Mouse (Mus musculus) monocyte, adult 5-6 weeks (primary cell): ENCODE measurements around the gene Gpr4. TPM values are rescaled to one million over a fixed set of nuclear protein-coding genes. Genes with fewer than 3 reads are reported as not detected.
A peak's percentile ranks its signal among the peaks of the same experiment; 100 is the strongest.

Experiments
- ATAC-seq: fragments of 153-309, 156-312 bp; replicated peaks from 2 replicates; pipeline ENCODE4 v1.8.0; 2017; ENCODE audit warnings: mild to moderate bottlenecking; ENCODE audit not compliant: low TSS enrichment, insufficient number of reproducible peaks, severe bottlenecking, poor library complexity, low FRiP score
- total RNA-seq: library from RNA; stranded (forward); fragments of 200-1000, 200-491, 200-594 nt; gene quantifications from 3 replicates; pipeline ENCODE4 v1.2.3, GENCODE M21; 2017

Gpr4 gene
- total RNA-seq, 1 experiment from 2014 or later = not detected

DNA sequence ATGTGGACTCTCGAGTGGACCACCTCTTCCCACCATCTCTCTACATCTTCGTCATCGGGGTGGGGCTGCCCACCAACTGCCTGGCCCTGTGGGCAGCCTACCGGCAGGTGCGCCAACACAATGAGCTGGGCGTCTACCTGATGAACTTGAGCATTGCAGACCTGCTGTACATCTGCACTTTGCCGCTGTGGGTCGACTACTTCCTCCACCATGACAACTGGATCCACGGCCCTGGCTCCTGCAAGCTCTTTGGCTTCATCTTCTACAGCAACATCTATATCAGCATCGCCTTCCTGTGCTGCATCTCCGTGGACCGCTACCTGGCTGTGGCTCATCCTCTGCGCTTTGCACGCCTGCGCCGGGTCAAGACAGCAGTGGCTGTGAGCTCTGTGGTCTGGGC, 9.9 kb downstream of the Gpr4 start:
- no peak for ATAC-seq

DNA sequence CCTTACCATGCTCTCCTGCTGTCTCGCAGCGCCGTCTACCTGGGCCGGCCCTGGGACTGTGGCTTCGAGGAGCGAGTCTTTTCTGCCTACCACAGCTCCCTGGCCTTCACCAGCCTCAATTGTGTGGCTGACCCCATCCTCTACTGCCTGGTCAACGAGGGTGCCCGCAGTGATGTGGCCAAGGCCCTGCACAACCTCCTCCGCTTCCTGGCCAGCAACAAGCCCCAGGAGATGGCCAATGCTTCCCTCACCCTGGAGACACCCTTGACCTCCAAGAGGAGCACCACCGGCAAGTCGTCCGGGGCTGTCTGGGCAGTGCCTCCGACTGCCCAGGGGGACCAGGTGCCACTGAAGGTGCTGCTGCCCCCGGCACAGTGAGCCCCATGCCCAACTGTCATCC, 10.5 kb downstream of the Gpr4 start:
- ATAC-seq = no peak

DNA sequence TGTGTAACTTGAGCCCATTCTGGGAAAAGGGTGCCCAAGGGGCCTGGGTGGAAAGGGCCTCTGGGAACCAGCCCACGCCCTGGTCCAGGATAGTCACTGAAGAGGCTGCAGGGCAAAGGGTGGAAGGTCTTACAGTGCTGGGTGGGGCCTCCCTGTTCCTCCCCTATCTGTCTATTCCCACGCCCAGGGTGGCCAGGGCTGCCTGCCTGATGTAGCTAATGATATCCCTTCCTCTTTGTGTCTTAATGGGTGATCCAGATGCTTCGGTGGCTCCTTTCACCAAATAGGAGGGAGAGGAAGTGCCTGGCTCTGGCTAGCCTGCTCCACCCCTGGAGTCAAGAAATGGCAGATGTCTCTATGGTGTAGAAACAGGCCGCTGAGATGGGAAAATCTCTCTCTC, 12.6 kb downstream of the Gpr4 start:
- no peak for ATAC-seq

DNA sequence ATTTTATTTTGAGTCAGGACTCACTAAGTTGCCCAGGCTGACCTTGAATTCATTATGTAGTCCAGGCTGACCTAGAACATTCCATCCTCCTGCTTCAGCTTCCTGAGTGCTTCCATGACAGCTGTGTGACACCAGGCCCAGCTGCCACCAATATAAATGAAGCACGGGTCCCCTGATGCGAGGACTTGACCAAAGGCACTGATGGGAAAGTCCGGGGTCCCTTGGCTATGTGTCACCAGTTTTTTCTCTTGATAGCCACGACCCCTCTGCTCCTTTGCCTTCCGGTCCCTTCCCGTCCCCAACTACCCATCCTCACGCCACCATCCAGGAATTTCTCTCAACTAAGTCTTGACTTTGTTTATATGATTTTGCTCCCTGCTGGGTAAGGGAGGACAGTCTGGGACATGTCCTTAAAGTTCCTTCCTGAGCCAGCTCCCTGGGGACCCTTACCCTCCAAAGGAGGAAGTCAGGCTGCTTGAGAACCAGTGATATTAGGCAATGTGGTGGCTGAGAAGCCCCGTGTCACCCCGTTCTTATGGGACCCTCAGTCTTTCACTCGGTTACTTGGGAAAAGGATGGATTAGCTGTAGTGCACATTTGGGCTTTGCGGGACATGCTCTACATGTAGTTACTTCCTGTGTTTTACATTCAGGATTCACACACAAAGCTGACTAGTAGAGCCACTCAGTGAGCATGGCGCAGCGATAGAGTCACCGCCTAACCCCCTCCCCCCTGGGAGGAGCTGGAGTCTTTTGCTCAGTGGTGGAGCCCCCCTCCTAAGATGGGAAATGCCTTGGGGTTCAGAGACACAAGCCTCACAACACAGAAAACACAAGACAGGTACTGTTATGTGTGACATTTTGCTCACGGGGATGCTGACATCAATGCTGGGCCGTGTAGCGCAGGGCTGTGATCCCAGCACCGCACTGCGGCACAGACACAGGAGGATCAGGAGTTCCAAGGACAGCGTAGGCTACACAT, 14.8 kb downstream of the Gpr4 start:
- ATAC-seq = peak; percentile 6

DNA sequence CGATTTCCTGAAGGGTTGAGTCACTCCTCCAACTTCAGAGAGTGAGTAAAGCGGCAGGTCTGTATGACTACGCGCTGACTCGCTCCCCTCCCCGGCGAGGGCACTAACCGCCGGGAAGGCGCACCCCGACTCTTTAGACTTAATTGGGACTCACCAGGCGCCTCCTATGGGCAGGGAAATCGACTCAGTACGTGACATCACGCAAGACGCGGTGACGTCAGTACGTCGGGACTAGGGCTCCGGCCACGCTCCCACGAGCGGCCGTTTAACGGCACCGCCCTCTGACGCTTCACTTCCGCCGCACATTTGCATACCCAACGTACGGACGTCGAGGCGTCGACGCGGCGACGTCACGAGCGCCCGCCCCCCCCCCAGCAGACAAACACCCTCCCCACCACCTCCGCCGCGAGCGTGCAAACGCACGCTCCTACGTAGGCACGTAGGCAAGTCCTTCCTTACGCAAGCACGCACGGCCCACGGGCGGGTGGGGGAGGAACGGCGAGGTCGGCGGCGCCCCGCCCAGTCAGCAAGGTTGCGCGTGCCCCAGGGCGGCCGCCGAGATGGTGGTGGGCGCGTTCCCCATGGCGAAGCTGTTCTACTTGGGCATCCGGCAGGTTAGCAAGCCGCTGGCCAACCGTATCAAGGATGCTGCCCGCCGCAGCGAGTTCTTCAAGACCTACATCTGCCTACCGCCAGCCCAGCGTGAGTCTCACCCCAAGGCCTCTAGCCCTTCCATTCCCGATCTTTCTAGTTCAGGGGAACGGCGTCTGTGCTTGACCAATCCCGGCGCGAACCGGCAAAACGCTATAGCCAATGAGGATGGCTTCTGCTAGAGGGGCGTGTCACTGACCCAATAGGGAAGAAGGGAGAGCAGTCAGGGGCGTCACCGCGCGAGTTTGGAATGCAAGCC, 15.8 kb downstream of the Gpr4 start, which contains the start of gene Opa3:
TSS of gene Opa3 (plus strand) at position 452 of the 910 bp plus-strand sequence.
- ATAC-seq = peak; percentile 83

DNA sequence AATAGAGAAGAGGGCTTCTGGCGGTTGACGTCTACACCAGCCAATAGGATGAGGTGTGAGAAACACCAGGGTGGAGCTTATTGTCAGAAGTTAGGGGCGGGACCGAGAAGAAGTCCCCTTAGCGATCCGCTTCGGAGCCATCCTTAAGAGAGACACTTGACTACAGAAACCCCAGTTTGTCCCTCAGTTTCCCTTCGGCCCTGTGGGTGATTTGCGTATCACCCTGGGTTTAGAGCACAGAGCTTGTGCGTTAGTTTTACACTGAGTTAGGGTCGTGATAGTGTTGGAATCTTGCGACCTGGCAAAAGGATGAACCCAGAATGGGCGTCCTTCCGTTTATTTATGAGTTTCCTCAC, 16.4 kb downstream of the Gpr4 start:
- no peak for ATAC-seq

DNA sequence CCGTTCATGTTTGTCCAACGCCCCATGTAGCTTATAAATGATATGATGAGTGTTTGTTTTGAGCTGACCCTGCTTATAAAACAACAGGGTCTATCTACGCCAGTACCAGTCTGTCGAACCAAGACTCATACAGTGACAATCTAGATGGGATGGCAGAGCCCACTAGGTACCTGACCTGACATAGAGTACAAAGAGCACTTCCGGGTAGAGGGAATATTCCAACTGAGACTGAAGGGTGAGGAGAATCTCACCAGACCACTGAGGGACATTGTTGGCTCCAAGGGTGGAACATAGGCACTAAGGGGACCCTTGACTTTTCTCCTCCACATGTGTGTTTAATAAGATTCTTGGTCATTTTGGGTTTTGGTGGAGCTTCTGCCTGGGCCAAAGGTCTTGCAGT, 17.1 kb downstream of the Gpr4 start:
- no peak for ATAC-seq

DNA sequence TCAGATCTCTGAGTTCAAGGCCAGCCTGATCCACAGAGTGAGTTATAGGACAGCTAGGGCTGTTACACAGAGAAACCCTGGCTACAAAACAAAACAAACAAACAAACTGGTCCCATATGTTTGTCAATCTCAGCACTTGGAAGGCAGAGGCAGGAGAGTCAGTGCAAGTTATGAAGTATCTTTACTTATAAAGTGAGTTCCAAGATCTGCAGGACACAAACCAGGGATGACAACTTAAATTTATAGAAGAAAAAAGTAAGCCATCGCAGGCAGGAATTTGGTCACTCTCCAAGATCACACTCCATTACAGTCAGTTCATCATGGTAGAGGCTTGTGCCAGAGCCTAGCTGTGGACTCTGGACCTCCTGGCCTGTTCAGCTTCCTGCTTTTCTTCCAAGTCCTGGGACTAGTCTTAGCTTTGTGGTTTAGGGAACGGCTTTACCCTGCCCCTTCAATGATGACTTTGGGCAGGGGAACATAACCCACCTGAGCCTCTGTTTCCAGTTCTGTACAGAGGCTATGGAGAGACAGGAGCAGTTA, 17.8 kb downstream of the Gpr4 start:
- ATAC-seq = no peak

DNA sequence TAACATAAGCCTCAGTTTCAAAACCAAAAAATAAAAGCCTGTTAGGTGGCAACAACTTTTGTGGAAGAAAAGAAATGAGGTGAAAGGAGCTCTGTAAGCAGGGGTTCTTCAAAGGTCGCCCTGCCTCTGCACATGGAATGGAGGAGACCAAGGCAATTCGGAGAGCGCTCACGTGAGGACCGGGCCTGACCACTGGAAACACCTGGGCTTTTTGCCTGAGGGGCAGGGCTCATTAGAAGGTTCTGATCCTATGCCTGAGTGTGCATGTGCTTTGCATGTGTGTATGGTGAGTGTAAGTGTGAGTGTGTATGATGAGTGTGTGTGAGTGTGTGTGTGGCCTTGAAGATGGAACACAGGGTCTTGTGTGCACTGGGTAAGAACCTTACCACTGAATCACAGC, 18.6 kb downstream of the Gpr4 start:
- ATAC-seq = no peak

DNA sequence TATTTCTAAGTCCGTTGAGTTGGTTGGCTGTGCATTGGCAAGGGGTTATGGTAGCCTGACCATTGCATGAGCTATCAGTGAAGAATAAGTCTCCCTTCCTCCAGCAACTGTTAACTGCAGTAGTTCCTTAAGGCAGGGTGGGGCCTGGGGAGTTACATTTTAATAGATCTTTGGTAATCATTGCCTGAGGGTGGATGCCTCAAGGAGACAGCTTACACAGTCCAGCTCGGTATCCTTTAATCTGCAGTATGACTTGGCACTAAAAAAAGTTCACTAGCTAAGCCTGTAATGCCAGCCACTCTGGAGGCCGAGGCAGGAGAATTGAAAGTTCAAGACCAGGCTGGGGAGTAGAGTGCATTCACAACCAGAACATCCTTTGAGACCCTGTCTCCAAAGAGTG, 19.5 kb downstream of the Gpr4 start:
- no peak for ATAC-seq

DNA sequence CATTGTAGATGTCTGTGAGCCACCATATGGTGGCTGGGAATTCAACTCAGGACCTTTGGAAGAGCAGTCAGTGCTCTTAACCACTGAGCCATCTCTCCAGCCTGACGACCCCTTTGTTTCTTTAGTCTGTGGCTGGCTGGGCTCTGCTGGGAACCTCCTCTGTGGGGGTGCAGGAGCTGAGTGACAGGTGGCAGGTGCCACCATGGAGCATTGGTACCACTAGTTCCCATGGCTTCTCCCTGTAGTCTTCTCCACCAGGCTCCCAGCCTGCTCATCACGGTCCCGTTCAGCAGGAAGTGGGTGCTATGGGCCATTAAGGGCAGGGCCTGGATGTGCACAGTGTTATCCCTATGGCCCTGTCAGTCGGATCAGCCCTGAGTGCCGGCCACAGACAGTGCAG, 22.3 kb downstream of the Gpr4 start:
- no peak for ATAC-seq

DNA sequence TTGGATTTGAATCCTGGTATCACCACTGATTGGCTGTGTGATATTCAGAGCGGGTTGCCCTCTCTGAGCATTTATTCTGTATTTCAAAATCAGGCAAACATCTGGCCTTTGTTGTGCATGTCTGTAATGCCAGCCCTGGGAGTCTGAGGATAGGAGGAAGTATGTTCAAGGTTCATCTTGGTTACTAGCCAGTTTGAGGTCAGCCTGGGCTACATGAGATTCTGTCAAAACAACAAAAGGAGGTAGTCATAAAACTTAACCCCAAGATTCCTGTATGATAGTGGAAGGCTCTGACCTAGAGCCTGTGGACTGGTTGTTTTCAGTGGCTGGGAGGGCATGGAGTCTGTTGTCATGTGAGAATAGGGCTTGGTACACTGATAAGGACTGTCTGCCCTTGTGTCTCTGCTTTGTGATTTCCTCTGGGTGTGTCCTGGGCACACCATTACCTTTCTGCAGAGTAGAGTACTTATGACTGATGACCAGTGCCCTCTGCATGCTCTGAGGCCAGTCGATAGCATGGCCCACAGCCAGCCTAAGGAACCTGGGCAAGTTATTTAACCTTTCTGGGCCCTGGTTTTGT, 22.8 kb downstream of the Gpr4 start:
- 0 out of 2 replicates have a peak, but pooled peaks have one; percentile 11 for ATAC-seq

DNA sequence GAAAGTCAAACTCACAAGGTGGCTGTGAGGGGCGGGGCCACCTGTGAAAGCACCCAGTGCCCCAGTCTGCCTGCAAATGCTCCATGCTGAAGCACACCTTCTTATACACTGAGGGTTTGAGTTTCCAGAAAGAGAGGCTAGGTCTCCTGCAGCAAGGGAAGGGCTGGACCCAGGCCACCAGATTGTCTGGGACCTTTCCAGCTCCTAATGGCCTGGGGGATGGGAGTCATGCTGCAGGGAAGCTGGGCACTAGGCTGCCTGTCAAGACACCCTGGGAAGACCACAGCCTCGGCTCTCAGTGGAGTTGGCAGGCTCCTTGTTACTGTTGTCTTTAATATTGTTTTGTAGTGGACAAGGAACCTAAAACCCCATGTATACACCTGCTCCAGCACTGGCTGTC, 24.1 kb downstream of the Gpr4 start:
- ATAC-seq = no peak

DNA sequence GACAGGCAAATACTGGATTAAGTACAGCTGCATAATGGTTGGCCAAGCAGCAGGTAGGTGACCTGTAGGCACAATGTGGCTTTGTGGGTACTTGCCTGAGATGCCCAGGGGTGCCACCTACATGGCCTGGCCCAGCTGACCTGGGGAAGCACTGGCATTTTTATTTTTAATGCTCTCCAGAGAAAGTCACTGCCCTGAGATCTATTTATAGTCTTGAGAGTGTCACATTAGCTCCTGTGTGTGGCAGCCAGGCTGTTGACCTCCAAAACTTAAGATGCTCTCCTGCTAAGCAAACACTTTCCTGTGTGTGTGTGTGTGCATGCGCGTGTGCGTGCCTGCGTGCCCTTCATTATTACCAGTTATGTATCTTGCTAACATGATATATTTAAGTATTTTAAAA, 26.0 kb downstream of the Gpr4 start:
- no peak for ATAC-seq

DNA sequence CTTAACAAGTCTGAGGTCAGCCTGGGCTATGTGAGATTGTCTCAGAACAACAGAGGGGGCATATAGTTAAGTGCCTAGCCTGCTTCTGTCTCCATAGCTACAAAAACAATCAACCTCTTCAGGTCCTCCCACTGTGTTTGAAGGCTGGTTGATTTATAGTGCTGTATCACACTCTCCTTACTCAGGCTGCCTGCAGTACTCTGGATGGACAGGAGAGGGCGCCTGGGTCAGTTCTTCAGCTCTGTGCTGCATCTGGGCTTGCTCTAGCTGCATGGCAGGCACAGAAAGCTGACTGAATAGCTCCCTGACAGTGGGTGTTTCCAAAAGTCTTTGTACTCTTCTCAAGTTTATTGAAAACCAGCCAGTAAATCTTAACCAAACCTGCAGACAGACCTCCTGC, 27.1 kb downstream of the Gpr4 start:
- ATAC-seq = peak; percentile 91

DNA sequence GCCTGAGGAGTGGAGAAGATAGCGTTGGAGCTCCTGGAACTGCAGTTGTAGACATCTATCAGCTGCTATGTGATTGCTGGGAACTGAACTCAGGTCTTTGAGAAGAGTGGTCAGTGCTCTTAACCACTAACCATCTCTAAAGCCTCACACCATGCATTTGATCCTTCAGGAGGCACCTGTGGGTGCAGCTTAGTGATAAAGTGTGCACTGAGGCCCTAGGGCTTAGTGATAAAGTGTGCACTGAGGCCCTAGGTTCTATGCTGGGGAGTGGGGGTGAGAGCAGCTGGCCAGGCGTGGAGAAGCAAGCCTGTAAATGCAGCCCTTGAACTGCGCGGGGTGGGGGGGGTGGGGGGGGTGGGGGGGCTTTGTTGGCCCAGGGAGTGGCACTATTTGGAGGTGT, 27.6 kb downstream of the Gpr4 start:
- no peak for ATAC-seq

DNA sequence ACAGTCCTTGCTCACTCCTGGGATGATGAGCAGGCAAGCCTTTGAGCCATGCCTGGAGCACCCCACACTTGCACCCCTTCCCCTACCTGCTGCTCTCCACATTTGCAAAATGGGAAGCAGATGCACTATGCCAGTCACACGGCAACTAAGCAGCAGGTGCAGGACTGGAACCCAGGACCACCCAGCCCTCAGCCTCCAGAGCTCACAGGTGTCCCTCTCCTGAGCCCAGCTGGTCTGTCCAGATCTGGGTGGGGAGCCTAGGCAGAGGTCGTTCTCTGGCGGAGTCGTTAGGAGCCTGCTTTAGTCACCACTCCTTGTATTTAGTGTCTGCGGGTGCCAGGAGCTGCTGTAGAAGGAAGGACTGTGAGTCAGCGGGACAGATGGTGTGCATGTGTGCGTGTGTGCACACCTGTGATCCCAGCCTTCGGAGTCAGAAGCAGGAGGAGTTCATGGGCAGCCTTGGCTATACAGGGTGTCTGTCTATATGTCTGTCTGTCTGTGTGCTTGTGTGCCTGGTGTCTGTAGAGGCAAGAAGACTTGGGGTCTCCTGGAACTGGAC, 28.6 kb downstream of the Gpr4 start:
- no peak for ATAC-seq

DNA sequence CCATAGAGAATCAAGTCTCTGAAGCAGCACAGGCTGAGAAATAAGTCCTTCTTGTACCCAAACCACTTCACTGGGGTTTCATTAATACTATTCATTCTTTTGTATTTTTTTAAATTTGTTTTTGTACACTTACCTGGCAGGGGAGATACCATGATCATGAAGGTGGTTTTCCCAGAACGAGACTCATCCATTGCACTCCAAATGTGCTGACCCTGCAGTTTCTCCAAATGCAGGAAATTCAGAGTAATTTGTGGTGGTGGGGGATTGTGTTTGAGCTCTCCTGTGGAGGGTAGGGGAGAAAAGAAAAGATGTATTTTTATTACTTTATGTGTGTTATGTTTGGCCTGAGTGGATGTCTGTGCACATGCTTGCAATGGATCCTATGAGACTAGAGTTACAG, 29.7 kb downstream of the Gpr4 start:
- ATAC-seq = no peak

DNA sequence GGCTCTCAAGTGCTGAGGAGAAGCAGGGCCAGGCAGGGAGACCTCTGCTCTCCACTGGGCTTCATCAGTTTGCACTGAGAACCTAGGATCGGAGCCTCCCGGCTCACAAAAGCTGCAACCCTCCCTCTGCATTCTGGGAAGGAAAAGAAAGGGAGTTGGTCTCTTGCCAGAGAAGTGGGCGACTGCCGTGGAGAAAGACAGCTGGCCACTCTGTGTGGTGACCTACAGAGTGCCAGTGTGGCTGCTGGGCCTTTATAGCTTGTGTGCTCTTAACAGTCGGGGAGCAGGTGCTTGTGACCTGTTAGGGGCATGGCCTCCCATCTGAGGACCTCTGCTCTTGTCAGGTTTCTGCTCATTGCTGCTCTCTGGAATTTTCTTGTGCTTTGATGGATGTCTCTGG, 31.5 kb downstream of the Gpr4 start:
- no peak for ATAC-seq
